Mouse (Mus musculus) ES-E14 (cell line): ENCODE results near the gene Dennd4b.

ENCODE experiments used
- CHD2 ChIP-seq: IDR thresholded peaks from 2 replicates; pipeline ENCODE4 v1.6.1; 2014; ENCODE audit warnings: mild to moderate bottlenecking, low read depth, low read length, inconsistent platforms
- HCFC1 ChIP-seq: IDR thresholded peaks from 2 replicates; pipeline ENCODE4 v1.6.1; 2012; ENCODE audit warnings: low read length, inconsistent platforms, borderline replicate concordance; ENCODE audit not compliant: insufficient read depth

- peak; percentile 92 for TF ChIP-seq CHD2
- peak; percentile 62; the same call in 1 of the 2 replicates for TF ChIP-seq HCFC1
Measured at GRCm38 (mm10) chr3:90292345-90293275, 27.6 kb downstream of the Dennd4b start, which contains the start of gene Gatad2b.
